Mouse (Mus musculus): ENCODE data around the gene Usp33.

Usp33 gene

GRCm38 (mm10) chr3:152401964-152402670, 55.8 kb downstream of the Usp33 start:
- no peak for DNase-seq (ENCODE audit: low spot score)

DNA sequence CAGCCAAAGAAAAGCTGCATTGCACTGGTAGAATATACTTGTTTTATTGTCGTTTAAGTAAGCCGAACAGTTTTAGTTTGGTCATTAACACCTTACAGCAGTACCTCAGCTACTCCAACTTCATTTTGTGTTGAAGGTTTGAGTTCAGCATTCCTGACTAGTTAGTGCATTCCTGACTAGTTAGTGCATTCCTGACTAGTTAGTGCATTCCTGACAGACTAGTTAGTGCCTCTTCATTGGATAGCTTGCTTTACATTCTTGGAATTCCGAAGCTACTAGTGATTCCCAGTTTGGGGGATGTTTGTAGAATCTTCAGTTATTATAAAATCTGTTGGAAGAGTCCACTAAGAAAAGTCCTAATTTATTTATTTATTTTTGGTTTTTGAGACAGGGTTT, 56.4 kb downstream of the Usp33 start:
- DNase-seq (ENCODE audit: low spot score): no peak

DNA sequence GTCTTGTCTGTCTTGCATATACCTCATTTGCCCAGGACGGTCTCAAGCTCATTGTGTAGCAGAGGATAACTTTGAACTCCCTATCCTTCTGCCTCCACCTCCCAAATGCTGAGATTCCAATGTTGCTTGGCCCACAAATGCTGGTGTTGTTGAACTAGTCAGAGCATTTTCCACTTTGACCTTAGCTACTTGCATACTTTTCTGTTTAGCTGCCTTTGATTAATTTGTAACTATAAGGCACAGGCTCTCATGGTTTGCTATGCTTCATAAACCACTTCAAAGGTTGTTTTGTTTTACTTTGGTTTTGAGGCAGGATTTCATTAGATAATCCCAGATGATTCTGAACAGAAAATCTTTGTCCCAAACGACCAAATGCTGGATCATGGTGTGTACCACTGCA, 57.5 kb downstream of the Usp33 start:
- DNase-seq (ENCODE audit: low spot score): no peak

- DNase-seq (ENCODE audit: low spot score): no peak
These were observed 59.1 kb downstream of the Usp33 start for GRCm38 (mm10) chr3:152405420-152405819.

GRCm38 (mm10) chr3:152405978-152406640, 59.8 kb downstream of the Usp33 start:
- no peak for DNase-seq (ENCODE audit: low spot score)

DNA sequence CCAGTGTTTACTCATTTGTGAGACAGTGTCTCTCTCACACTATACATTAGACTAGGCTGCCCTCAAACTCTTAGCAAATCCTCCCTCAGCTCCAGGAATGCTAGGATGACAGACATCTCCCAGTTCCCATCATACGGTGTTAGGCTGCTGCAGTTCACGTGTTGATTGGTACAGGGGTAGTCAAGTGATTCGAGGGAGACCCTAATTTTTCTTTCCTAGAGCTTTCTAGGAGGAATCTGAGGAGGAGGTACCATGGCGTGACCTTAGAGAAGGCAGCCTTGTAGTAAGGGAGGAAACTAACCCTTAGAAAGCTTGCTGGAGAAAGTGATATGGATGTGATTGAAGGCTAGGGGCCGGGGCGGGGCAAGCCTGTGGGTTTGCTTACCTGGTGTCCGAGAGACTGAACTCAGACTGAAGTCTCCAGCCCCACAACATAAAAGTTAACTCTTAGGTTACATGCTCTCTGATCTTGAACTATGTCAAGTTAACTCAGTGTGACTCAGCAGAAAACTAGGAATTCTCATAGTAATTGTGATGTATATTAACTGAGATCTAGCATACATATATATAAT, 64.8 kb downstream of the Usp33 start:
- DNase-seq (ENCODE audit: low spot score): no peak

DNA sequence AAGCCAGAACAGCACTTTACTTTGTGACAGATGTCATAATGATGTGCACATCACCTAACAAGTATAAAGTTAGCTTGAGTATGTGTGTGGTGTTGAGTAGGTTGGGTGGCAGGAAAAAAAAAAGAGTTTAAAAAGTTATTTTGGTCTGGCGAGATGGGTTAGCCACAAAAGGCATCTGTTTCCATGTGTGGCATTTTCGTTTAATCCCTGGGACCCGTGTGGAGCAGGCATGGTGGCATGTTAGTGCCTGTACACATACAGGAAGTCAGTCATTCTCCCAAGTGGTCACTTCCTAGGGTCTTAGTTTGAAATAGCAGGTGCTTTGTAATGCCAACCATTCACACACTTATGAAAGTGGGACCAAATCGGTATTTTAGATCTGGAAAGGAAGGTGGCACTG, 66.1 kb downstream of the Usp33 start:
- DNase-seq (ENCODE audit: low spot score): no peak

GRCm38 (mm10) chr3:152428925-152429324, 82.6 kb downstream of the Usp33 start:
- DNase-seq (ENCODE audit: low spot score): no peak

- DNase-seq (ENCODE audit: low spot score): no peak
These were observed 86.4 kb downstream of the Usp33 start for GRCm38 (mm10) chr3:152432677-152433076.

- DNase-seq (ENCODE audit: low spot score): no peak
These were observed 89.3 kb downstream of the Usp33 start for GRCm38 (mm10) chr3:152435590-152435989.

GRCm38 (mm10) chr3:152438068-152438467, 91.8 kb downstream of the Usp33 start:
- DNase-seq (ENCODE audit: low spot score): no peak

DNA sequence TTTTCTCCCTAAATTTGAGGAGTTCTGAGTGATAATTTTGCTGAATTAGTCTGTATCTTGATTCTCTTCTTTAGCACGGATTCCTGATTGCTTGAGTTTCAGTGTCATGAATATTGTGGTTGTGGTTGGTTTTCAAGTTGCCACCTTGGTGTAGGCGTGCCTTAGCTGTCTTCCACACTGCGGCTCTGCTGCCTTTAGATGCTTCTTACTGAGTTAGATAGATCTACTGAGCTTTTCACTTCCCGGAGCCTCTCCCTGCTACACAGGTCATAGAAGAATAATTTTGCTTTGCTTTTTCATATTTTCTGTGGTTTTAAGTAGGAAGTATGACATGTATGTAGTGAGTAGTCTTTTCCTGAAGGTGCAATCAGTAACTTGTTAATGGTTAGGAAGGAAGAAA, 96.5 kb downstream of the Usp33 start:
- DNase-seq (ENCODE audit: low spot score): no peak
